Mouse (Mus musculus) retina, adult 2 months (tissue): ENCODE data around the gene Gm3269.
"Not testable (repeated sequence)": the region's sequence is repeated elsewhere in the genome, so short reads cannot be mapped to it uniquely, and the experiment has no call there.

Source experiments
- DNase-seq: peaks from one replicate; pipeline ENCODE4 v3.0.0-alpha.2; 2012; ENCODE audit warnings: low read depth, low spot score

Gene Gm3269

DNA sequence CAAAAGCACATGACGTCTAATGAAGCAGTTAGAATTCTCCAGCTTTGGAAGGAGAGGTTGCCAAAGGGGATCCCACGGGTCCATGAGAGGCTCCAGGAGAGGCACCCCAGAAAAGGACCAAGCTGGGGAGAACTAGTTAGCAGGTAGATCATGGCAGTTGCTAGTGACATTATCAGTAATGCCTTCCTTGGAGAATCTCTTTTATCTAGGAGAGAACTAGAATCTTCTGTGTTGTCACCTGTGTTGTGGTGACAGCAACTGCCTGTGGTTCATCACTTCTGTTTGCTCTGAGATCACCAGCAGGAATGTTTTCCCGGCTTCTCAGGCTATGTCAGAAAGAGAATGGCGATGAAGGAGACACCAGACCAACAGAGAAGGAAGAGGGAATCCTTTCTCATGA, at the start of gene Gm3269:
TSS of gene Gm3269 (plus strand) at position 301 of the 400 bp plus-strand sequence.
- DNase-seq, result not testable (repeated sequence)

DNA sequence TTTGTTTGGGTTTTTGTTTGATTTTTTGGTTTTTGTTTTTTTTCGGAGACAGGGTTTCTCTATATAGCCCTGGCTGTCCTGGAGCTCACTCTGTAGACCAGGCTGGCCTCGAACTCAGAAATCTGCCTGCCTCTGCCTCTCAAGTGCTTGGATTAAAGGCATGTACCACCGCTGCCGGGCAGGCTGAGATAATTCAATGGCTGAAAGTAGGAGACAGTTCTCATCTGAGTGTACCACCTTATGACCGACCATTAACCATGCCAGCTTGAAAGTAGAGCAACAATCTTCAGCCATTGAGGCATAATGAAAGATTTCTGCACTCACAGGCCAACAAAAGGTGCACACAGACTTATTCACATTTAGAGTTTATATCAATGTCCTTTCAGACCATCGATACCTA, 31.5 kb upstream of the Gm3269 start:
- not testable (repeated sequence) for DNase-seq

DNA sequence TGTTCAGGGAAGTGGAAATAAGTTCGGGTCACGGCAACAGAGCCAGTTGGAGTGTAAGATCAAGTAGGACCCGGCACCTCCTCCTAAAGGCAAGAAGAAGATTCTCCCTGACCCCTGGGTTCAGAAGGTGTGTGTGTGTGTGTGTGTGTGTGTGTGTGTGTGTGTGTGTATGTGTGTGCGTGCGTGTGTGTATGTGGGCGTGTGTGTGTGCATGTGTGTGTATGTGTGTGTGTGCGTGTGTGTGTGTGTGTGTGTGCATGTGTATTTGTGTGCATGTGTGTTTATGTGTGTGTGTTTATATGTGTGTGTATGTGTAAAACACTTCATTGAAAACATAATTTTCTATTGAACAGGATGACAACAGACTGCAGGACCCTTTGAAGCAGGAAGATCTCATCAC, 16.0 kb upstream of the Gm3269 start:
- not testable (repeated sequence) for DNase-seq

DNA sequence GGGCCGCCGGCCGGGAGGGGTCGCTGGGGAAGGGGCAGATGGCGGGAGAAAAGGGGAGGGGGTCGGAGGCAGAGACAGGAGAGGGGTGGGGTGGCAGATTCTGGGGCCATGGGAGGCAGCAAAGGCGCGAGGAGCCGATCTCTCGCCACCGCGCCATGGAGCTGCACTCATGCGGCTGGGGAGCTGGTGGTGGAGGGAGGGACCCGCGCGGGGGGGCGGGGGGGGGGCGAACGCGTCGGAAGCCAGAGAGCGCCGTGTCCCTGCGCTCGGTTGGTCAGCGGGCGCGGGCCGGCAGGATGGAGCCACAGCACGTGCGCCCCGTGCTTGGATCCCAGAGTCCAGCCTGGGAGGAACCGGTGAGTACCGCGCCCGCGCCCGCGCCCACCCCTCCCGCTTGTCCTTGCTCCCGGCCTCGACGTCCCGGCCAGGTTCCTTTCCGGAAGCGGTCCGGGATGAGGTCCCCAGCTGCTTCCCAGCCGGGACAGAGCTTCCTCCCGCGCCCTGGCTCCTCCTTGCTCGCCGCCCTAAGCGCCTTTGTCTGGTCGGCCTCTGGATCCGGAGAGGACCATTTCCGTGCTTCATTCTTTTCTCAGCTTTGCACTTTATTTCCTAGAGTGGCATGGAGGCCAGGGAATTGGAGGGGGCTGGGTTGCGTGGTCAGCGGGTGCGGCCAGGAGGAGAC, 17.5 kb downstream of the Gm3269 start, which contains the start of gene Gm3264:
TSS of gene Gm3264 (plus strand) at position 278 of the 682 bp plus-strand sequence.
- not testable (repeated sequence) for DNase-seq

DNA sequence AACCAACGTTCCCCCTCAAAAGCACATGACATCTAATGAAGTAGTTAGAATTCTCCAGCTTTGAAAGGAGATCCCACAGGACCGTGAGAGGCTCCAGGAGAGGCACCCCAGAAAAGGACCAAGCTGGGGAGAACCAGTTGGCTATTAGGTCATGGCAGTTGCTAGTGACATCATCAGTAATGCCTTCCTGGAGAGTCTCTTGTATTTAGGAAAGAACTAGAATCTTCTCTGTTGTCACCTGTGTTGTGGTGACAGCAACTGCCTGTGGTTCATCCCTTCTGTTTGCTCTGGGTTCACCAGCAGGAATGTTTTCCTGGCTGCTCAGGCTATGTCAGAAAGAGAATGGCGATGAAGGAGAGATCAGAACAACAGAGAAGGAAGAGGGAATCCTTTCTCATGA, 54.2 kb downstream of the Gm3269 start, which contains the start of gene Gm3278:
TSS of gene Gm3278 (plus strand) at position 301 of the 400 bp plus-strand sequence.
- DNase-seq, result not testable (repeated sequence)
